Comparison of ENCODE assay signal across 30 mouse cellular contexts in genomic region chr14:79311918-79312454, GRCm38 (mm10). TPM values are rescaled to one million over a fixed set of nuclear protein-coding genes. Genes with fewer than 3 reads are reported as not detected.
DNase-seq lines count a peak whose midpoint lies in the region; ATAC-seq and TF ChIP-seq lines count a peak whose summit lies in the region.
"Had no signal": no experiment of that assay in that cellular context is flagged by ENCODE, and none has a peak within 500 bp of the region (broad histone marks: within the 10 kb centered on the region; RNA-seq: fewer than 3 reads in every experiment).

No protein-coding gene starts in this region.

- H3K27ac ChIP-seq in lung, embryonic 16.5 days (ENCODE audit: low read length) = no peak overlapping the region
- H3K27ac ChIP-seq in embryonic facial prominence, embryonic 12.5 days = peak overlapping the region; percentile 31; the same call in 1 of the 2 replicates
- no peak overlapping the region for H3K27ac ChIP-seq in left cerebral cortex, adult 2 months
- H3K27ac ChIP-seq: embryonic facial prominence, embryonic 15.5 days; forebrain, embryonic 12.5 days; forebrain, embryonic 15.5 days; gastrocnemius, adult 2 months; heart, embryonic 15.5 days; hindbrain, embryonic 10.5 days; hindbrain, embryonic 13.5 days; intestine, embryonic 15.5 days had no signal

- intact Hi-C loops in left cerebral cortex, adult 2 months (cut with DNase I) = no loop called here

- no peak for TF ChIP-seq CTCF in lung, adult 2 months (IDR thresholded peaks at IDR 0.05; ENCODE audit: insufficient read depth, low read length)
- TF ChIP-seq CTCF in left cerebral cortex, adult 2 months (IDR thresholded peaks at IDR 0.05) = no peak

- ATAC-seq in lung, embryonic 16.5 days (ENCODE audit: low read depth) = peak; percentile 72
- no peak for ATAC-seq in embryonic facial prominence, embryonic 12.5 days (ENCODE audit: insufficient number of reproducible peaks, insufficient read depth, low FRiP score, low TSS enrichment)
- ATAC-seq in granulocyte monocyte progenitor cell, adult 5-6 weeks (replicated peaks; ENCODE audit: poor library complexity, severe bottlenecking) = peak; percentile 29; the same call in 1 of the 2 replicates
- ATAC-seq: activated CD4-positive, CD25-positive, alpha-beta regulatory T cell, adult 4 months; CD4-positive, CD25-positive, alpha-beta regulatory T cell, adult 4 months; forebrain, embryonic 15.5 days; hindbrain, embryonic 16.5 days; intestine, embryonic 15.5 days had no signal

- H3K9ac ChIP-seq in lung, embryonic 16.5 days (ENCODE audit: low read length) = no peak overlapping the region
- no peak overlapping the region for H3K9ac ChIP-seq in embryonic facial prominence, embryonic 12.5 days
- H3K9ac ChIP-seq: embryonic facial prominence, embryonic 15.5 days; forebrain, embryonic 12.5 days; forebrain, embryonic 15.5 days; heart, embryonic 12.5 days; heart, embryonic 15.5 days; hindbrain, embryonic 13.5 days; intestine, embryonic 15.5 days had no signal

- no peak for TF ChIP-seq POLR2A in lung, adult 2 months (IDR thresholded peaks at IDR 0.05; ENCODE audit: borderline replicate concordance, extremely low read depth, low read depth, low read length)

- DNase-seq in lung, adult 2 months = no peak
- DNase-seq in brain, adult 2 months (ENCODE audit: low read depth, low spot score) = peak; percentile 28
- no peak for DNase-seq in cerebellum, postnatal 14 days
- no peak for DNase-seq in left cerebral cortex, adult 2 months (ENCODE audit: extremely low spot score in 1 of 2, low spot score in 2 of 2)
- DNase-seq in right cerebral cortex, postnatal 4 days = no peak
- DNase-seq: adrenal gland, adult 8-10 months; adrenal gland, postnatal 25 days; cerebellum, adult 18-20 months; cerebellum, adult 9-10 months; cerebellum, postnatal 25 days; gastrocnemius, adult 2 months; gastrocnemius, postnatal 14 days; heart, adult 18-20 months; heart, postnatal 10 days; heart, postnatal 36 days had no signal

- 47% methylated on average over 4 of the region's 4 CpGs for WGBS in lung, embryonic 16.5 days
- 47% methylated on average over 4 of the region's 4 CpGs for WGBS in lung, adult 2 months
- 27% methylated on average over 4 of the region's 4 CpGs for WGBS in embryonic facial prominence, embryonic 12.5 days

- no peaks in the 10 kb centered on the region; the same call in 1 of the 2 replicates for H3K4me1 ChIP-seq in lung, embryonic 16.5 days (replicated peaks; ENCODE audit: control insufficient read depth, insufficient read depth, low read length)
- H3K4me1 ChIP-seq in lung, adult 2 months (ENCODE audit: control insufficient read depth, insufficient read depth, low read length) = no peaks in the 10 kb centered on the region; the same call in 1 of the 2 replicates
- H3K4me1 ChIP-seq in embryonic facial prominence, embryonic 12.5 days = peaks cover 22% of the 10 kb centered on the region
- H3K4me1 ChIP-seq: heart, embryonic 15.5 days had no signal

- no peaks in the 10 kb centered on the region for H3K9me3 ChIP-seq in lung, embryonic 16.5 days (ENCODE audit: control insufficient read depth, low read length)
- no peaks in the 10 kb centered on the region for H3K9me3 ChIP-seq in embryonic facial prominence, embryonic 12.5 days
- H3K9me3 ChIP-seq: embryonic facial prominence, embryonic 15.5 days; forebrain, embryonic 12.5 days; forebrain, embryonic 15.5 days; heart, embryonic 12.5 days; heart, embryonic 15.5 days; hindbrain, embryonic 10.5 days; hindbrain, embryonic 13.5 days; intestine, embryonic 15.5 days had no signal

- no peak overlapping the region for H3K4me3 ChIP-seq in lung, embryonic 16.5 days (ENCODE audit: low read length)
- H3K4me3 ChIP-seq in lung, adult 2 months (replicated peaks; ENCODE audit: extremely low read depth, low read depth, low read length) = no peak overlapping the region
- H3K4me3 ChIP-seq in embryonic facial prominence, embryonic 12.5 days = no peak overlapping the region
- H3K4me3 ChIP-seq in left cerebral cortex, adult 2 months = no peak overlapping the region
- H3K4me3 ChIP-seq: embryonic facial prominence, embryonic 15.5 days; erythroblast, embryonic 14.5 days; forebrain, embryonic 12.5 days; forebrain, embryonic 15.5 days; gastrocnemius, adult 2 months; heart, embryonic 12.5 days; heart, embryonic 15.5 days; hindbrain, embryonic 10.5 days; hindbrain, embryonic 13.5 days; intestine, embryonic 15.5 days had no signal

- H3K4me2 ChIP-seq in lung, embryonic 16.5 days (ENCODE audit: low read depth, low read length) = no peak overlapping the region
- no peak overlapping the region for H3K4me2 ChIP-seq in embryonic facial prominence, embryonic 12.5 days (replicated peaks)
- H3K4me2 ChIP-seq: embryonic facial prominence, embryonic 15.5 days; forebrain, embryonic 12.5 days; forebrain, embryonic 15.5 days; heart, embryonic 12.5 days; heart, embryonic 15.5 days; hindbrain, embryonic 13.5 days; intestine, embryonic 15.5 days had no signal

- no peaks in the 10 kb centered on the region for H3K27me3 ChIP-seq in lung, embryonic 16.5 days (ENCODE audit: control insufficient read depth, insufficient read depth, low read depth, low read length)
- no peaks in the 10 kb centered on the region for H3K27me3 ChIP-seq in embryonic facial prominence, embryonic 12.5 days
- H3K27me3 ChIP-seq: embryonic facial prominence, embryonic 15.5 days; forebrain, embryonic 12.5 days; forebrain, embryonic 15.5 days; heart, embryonic 12.5 days; intestine, embryonic 15.5 days had no signal

- H3K36me3 ChIP-seq in lung, embryonic 16.5 days (ENCODE audit: control insufficient read depth, insufficient read depth, low read length) = no peaks in the 10 kb centered on the region
- no peaks in the 10 kb centered on the region for H3K36me3 ChIP-seq in embryonic facial prominence, embryonic 12.5 days
- H3K36me3 ChIP-seq: embryonic facial prominence, embryonic 15.5 days; forebrain, embryonic 12.5 days; forebrain, embryonic 15.5 days; heart, embryonic 12.5 days; heart, embryonic 15.5 days; hindbrain, embryonic 10.5 days; hindbrain, embryonic 13.5 days; intestine, embryonic 15.5 days had no signal

RNA-seq across cellular contexts. Expression of gene Rgcc, which starts 10.5 kb away (rescaled TPM):
- 173 and 176 TPM in 2 replicates for polyA plus RNA-seq in lung, embryonic 16.5 days (2015; fragmentation: Nextera tagmentation; extraction: Ambion mirVana)
- 279 and 648 TPM in 2 replicates for polyA plus RNA-seq in lung, adult 2 months (2012; rRNA removed)
- polyA plus RNA-seq in embryonic facial prominence, embryonic 12.5 days (2016; fragmentation: Nextera tagmentation; extraction: Ambion mirVana) = 62.2 and 62.5 TPM in 2 replicates
- 84.3 and 97.4 TPM in 2 replicates for total RNA-seq in granulocyte monocyte progenitor cell, adult 5-6 weeks (2014; fragmentation: Nextera tagmentation)
- total RNA-seq in granulocyte monocyte progenitor cell, adult 5-6 weeks (2017) = 241 and 247 TPM in 2 replicates
- total RNA-seq in left cerebral cortex, adult 2 months (2021) = 10 to 100 TPM; 33.6 to 44.5 TPM
